ENCODE assay signal across 8 mouse cellular contexts in genomic region chr5:114467430-114467829, GRCm38 (mm10). TPM values are rescaled to one million over a fixed set of nuclear protein-coding genes. Genes with fewer than 3 reads are reported as not detected.
A peak's percentile ranks its signal among the peaks of the same experiment; 100 is the strongest.
DNase-seq lines count a peak whose midpoint lies in the region; ATAC-seq and TF ChIP-seq lines count a peak whose summit lies in the region.

No protein-coding gene starts in this region.

- H3K79me2 ChIP-seq in liver, adult 2 months (ENCODE audit: control insufficient read depth, insufficient read depth, low read length), result no peaks in the 10 kb centered on the region

- TF ChIP-seq CTCF in liver, adult 2 months (IDR thresholded peaks at IDR 0.05; ENCODE audit: low read depth, low read length), result no peak

- H3K9ac ChIP-seq in embryonic facial prominence, embryonic 14.5 days (ENCODE audit: low read depth, low read length), result peak overlapping the region; percentile 49
- H3K9ac ChIP-seq in heart, embryonic 14.5 days (ENCODE audit: low read length), result peak overlapping the region; percentile 38
- peak overlapping the region; percentile 53 for H3K9ac ChIP-seq in kidney, embryonic 16.5 days (replicated peaks; ENCODE audit: low read length)
- H3K9ac ChIP-seq in liver, adult 2 months (ENCODE audit: low read depth, low read length), result no peak overlapping the region
- H3K9ac ChIP-seq in neural tube, embryonic 11.5 days (ENCODE audit: low read length), result peak overlapping the region; percentile 44

- 0 out of 2 replicates have a peak, but pooled peaks cover 5% of the 10 kb centered on the region for H3K9me3 ChIP-seq in embryonic facial prominence, embryonic 14.5 days (ENCODE audit: control insufficient read depth, low read length)
- no peaks in the 10 kb centered on the region for H3K9me3 ChIP-seq in heart, embryonic 14.5 days (ENCODE audit: control insufficient read depth, low read length)
- H3K9me3 ChIP-seq in kidney, embryonic 16.5 days (ENCODE audit: low read length), result no peaks in the 10 kb centered on the region
- no peaks in the 10 kb centered on the region for H3K9me3 ChIP-seq in neural tube, embryonic 11.5 days (ENCODE audit: control insufficient read depth, low read length)

- 3% methylated on average over 12 of the region's 13 CpGs for WGBS in embryonic facial prominence, embryonic 14.5 days
- WGBS in heart, embryonic 14.5 days, result 2% methylated on average over 9 of the region's 13 CpGs
- under 1% methylated on average over 13 of the region's 13 CpGs for WGBS in kidney, embryonic 16.5 days
- 20% methylated on average over 9 of the region's 13 CpGs for WGBS in liver, adult 2 months
- 3% methylated on average over 12 of the region's 13 CpGs for WGBS in neural tube, embryonic 11.5 days

- peak; percentile 93 for ATAC-seq in embryonic facial prominence, embryonic 14.5 days (ENCODE audit: low read depth)
- ATAC-seq in heart, embryonic 14.5 days (ENCODE audit: insufficient number of reproducible peaks, insufficient read depth, low FRiP score, low read depth), result peak; percentile 71
- peak; percentile 85 for ATAC-seq in kidney, embryonic 16.5 days (ENCODE audit: low FRiP score, low TSS enrichment)
- ATAC-seq in neural tube, embryonic 11.5 days (ENCODE audit: insufficient read depth, low FRiP score, low TSS enrichment), result peak; percentile 85
- no peak for ATAC-seq in monocyte, adult 5-6 weeks (replicated peaks; ENCODE audit: insufficient number of reproducible peaks, low FRiP score, low TSS enrichment, poor library complexity, severe bottlenecking)

- H3K4me1 ChIP-seq in embryonic facial prominence, embryonic 14.5 days (ENCODE audit: control insufficient read depth, insufficient read depth, low read length), result peaks cover 7% of the 10 kb centered on the region; the same call in 1 of the 2 replicates
- H3K4me1 ChIP-seq in heart, embryonic 14.5 days (ENCODE audit: control insufficient read depth in 2 of 2, insufficient read depth in 2 of 2, low read length in 2 of 2), result peaks cover 15 to 21% of the 10 kb centered on the region in 2 experiments; a peak in 3 of 4 replicates
- H3K4me1 ChIP-seq in kidney, embryonic 16.5 days (ENCODE audit: insufficient read depth, low read length), result peaks cover 35% of the 10 kb centered on the region
- peaks cover 5% of the 10 kb centered on the region for H3K4me1 ChIP-seq in liver, adult 2 months (ENCODE audit: control insufficient read depth, insufficient read depth, low read length)
- peaks cover 28% of the 10 kb centered on the region for H3K4me1 ChIP-seq in neural tube, embryonic 11.5 days (ENCODE audit: control insufficient read depth, insufficient read depth, low read length)

- DNase-seq in cerebellum, adult 11-12 months, result peak; percentile 24
- DNase-seq in cerebellum, adult 8-10 months, result no peak
- peak; percentile 95 for DNase-seq in embryonic facial prominence, embryonic 14.5 days (ENCODE audit: low spot score)
- peak; percentile 20 for DNase-seq in liver, adult 2 months (ENCODE audit: extremely low read depth, low read depth, low spot score)
- peak; percentile 93 for DNase-seq in neural tube, embryonic 11.5 days (ENCODE audit: low spot score)

- no peaks in the 10 kb centered on the region for H3K36me3 ChIP-seq in embryonic facial prominence, embryonic 14.5 days (ENCODE audit: control insufficient read depth, insufficient read depth, low read length)
- H3K36me3 ChIP-seq in heart, embryonic 14.5 days (ENCODE audit: control insufficient read depth, insufficient read depth, low read length), result no peaks in the 10 kb centered on the region
- H3K36me3 ChIP-seq in kidney, embryonic 16.5 days (ENCODE audit: insufficient read depth, low read length), result no peaks in the 10 kb centered on the region
- no peaks in the 10 kb centered on the region for H3K36me3 ChIP-seq in liver, adult 2 months (ENCODE audit: control insufficient read depth, insufficient read depth, low read length)
- no peaks in the 10 kb centered on the region for H3K36me3 ChIP-seq in neural tube, embryonic 11.5 days (ENCODE audit: control insufficient read depth, insufficient read depth, low read length)

- peak overlapping the region; percentile 23; the same call in 1 of the 2 replicates for H3K27ac ChIP-seq in embryonic facial prominence, embryonic 14.5 days (replicated peaks; ENCODE audit: low read depth, low read length)
- peak overlapping the region; percentile 74 to 76 for H3K27ac ChIP-seq in heart, embryonic 14.5 days (replicated peaks in 1 of 2; ENCODE audit: control insufficient read depth in 1 of 2, insufficient read depth in 1 of 2, low read depth in 2 of 2, low read length in 2 of 2)
- H3K27ac ChIP-seq in kidney, embryonic 16.5 days (ENCODE audit: low read length), result peak overlapping the region; percentile 82
- no peak overlapping the region for H3K27ac ChIP-seq in liver, adult 2 months (replicated peaks; ENCODE audit: insufficient read depth, low read depth, low read length)
- H3K27ac ChIP-seq in neural tube, embryonic 11.5 days (ENCODE audit: low read depth, low read length), result peak overlapping the region; percentile 85

- H3K4me3 ChIP-seq in embryonic facial prominence, embryonic 14.5 days (ENCODE audit: low read depth, low read length), result peak overlapping the region; percentile 32
- peak overlapping the region in 1 of 2 experiments; percentile 20; a peak in 2 of 4 replicates for H3K4me3 ChIP-seq in heart, embryonic 14.5 days (ENCODE audit: control insufficient read depth in 1 of 2, insufficient read depth in 1 of 2, low read depth in 1 of 2, low read length in 2 of 2)
- peak overlapping the region; percentile 37 for H3K4me3 ChIP-seq in kidney, embryonic 16.5 days (ENCODE audit: low read length)
- no peak overlapping the region for H3K4me3 ChIP-seq in liver, adult 2 months (ENCODE audit: insufficient read depth, low read depth, low read length)
- peak overlapping the region; percentile 16 for H3K4me3 ChIP-seq in neural tube, embryonic 11.5 days (ENCODE audit: low read depth, low read length)

- peak overlapping the region; percentile 60 for H3K4me2 ChIP-seq in embryonic facial prominence, embryonic 14.5 days (ENCODE audit: low read depth, low read length)
- H3K4me2 ChIP-seq in heart, embryonic 14.5 days (ENCODE audit: low read length), result peak overlapping the region; percentile 56
- peak overlapping the region; percentile 63 for H3K4me2 ChIP-seq in kidney, embryonic 16.5 days (replicated peaks; ENCODE audit: low read depth, low read length)
- H3K4me2 ChIP-seq in neural tube, embryonic 11.5 days (ENCODE audit: low read depth), result peak overlapping the region; percentile 35

- no peaks in the 10 kb centered on the region; the same call in 1 of the 2 replicates for H3K27me3 ChIP-seq in embryonic facial prominence, embryonic 14.5 days (replicated peaks; ENCODE audit: control insufficient read depth, insufficient read depth, low read length)
- H3K27me3 ChIP-seq in heart, embryonic 14.5 days (ENCODE audit: control insufficient read depth, insufficient read depth, low read length), result no peaks in the 10 kb centered on the region
- H3K27me3 ChIP-seq in kidney, embryonic 16.5 days (ENCODE audit: insufficient read depth, low read length), result no peaks in the 10 kb centered on the region
- H3K27me3 ChIP-seq in liver, adult 2 months (ENCODE audit: control insufficient read depth, insufficient read depth, low read length), result no peaks in the 10 kb centered on the region
- H3K27me3 ChIP-seq in neural tube, embryonic 11.5 days (ENCODE audit: control insufficient read depth, insufficient read depth, low read length), result no peaks in the 10 kb centered on the region

- TF ChIP-seq POLR2A in liver, adult 2 months (IDR thresholded peaks at IDR 0.05; ENCODE audit: extremely low read depth, insufficient read depth, low read length), result no peak

RNA-seq across cellular contexts. Expression of gene Mvk, which starts 23.4 kb away (rescaled TPM):
- polyA plus RNA-seq in embryonic facial prominence, embryonic 14.5 days (2014; fragmentation: Nextera tagmentation; extraction: Ambion mirVana), result 42.6 and 48.2 TPM in 2 replicates
- 15.3 and 18.6 TPM in 2 replicates for polyA plus RNA-seq in heart, embryonic 14.5 days (2014; fragmentation: Nextera tagmentation; extraction: Ambion mirVana)
- polyA plus RNA-seq in kidney, embryonic 16.5 days (2015; fragmentation: Nextera tagmentation; extraction: Ambion mirVana), result 37.2 and 39.5 TPM in 2 replicates
- total RNA-seq in liver, adult 2 months (2014; rRNA removed), result 36.6 and 39.2 TPM in 2 replicates
- polyA plus RNA-seq in liver, adult 2 months (2012; rRNA removed), result 59.5 and 63.0 TPM in 2 replicates
- 64.1 and 66.5 TPM in 2 replicates for polyA plus RNA-seq in neural tube, embryonic 11.5 days (2014; fragmentation: Nextera tagmentation; extraction: Ambion mirVana)
- total RNA-seq in monocyte, adult 5-6 weeks (2017), result 2.8 to 8.7 TPM (median 3.2 TPM) in 3 replicates

RNA-seq across cellular contexts. Expression of gene Mmab, which starts 23.6 kb away (rescaled TPM):
- polyA plus RNA-seq in embryonic facial prominence, embryonic 14.5 days (2014; fragmentation: Nextera tagmentation; extraction: Ambion mirVana), result 26.1 and 30.8 TPM in 2 replicates
- polyA plus RNA-seq in heart, embryonic 14.5 days (2014; fragmentation: Nextera tagmentation; extraction: Ambion mirVana), result 22.1 and 22.7 TPM in 2 replicates
- polyA plus RNA-seq in kidney, embryonic 16.5 days (2015; fragmentation: Nextera tagmentation; extraction: Ambion mirVana), result 35.8 and 36.9 TPM in 2 replicates
- total RNA-seq in liver, adult 2 months (2014; rRNA removed), result 13.2 and 14.5 TPM in 2 replicates
- polyA plus RNA-seq in liver, adult 2 months (2012; rRNA removed), result 22.2 and 22.4 TPM in 2 replicates
- polyA plus RNA-seq in neural tube, embryonic 11.5 days (2014; fragmentation: Nextera tagmentation; extraction: Ambion mirVana), result 25.1 and 29.2 TPM in 2 replicates
- 2.8 to 8.7 TPM (median 3.5 TPM) in 3 replicates for total RNA-seq in monocyte, adult 5-6 weeks (2017)
